Mouse (Mus musculus) midbrain, embryonic 12.5 days (tissue): ENCODE results near the gene Brsk2. TPM values are rescaled to one million over a fixed set of nuclear protein-coding genes. Genes with fewer than 3 reads are reported as not detected.

ENCODE experiments used
- ATAC-seq: fragments of 200-750 bp; cut with Nextera tagmentation; 2 replicates; pipeline ENCODE4 v1.8.0; 2017; ENCODE audit warnings: low read depth, moderate TSS enrichment, moderate library complexity; ENCODE audit not compliant: low FRiP score
- H3K27ac ChIP-seq: fragments of 300-500 bp; sonication (generic); replicated peaks from 2 replicates; pipeline ENCODE4 v1.5.1; 2016; ENCODE audit warnings: mild to moderate bottlenecking
- H3K27me3 ChIP-seq: fragments of 300-500 bp; sonication (generic); 2 replicates; pipeline ENCODE4 v1.6.1; 2016; ENCODE audit warnings: mild to moderate bottlenecking
- H3K36me3 ChIP-seq: fragments of 300-500 bp; sonication (generic); 2 replicates; pipeline ENCODE4 v1.6.1; 2016
- H3K4me1 ChIP-seq: fragments of 300-500 bp; sonication (generic); 2 replicates; pipeline ENCODE4 v1.6.1; 2016
- H3K4me2 ChIP-seq: fragments of 300-500 bp; sonication (generic); replicated peaks from 2 replicates; pipeline ENCODE4 v1.6.1; 2016; ENCODE audit warnings: mild to moderate bottlenecking, moderate library complexity
- H3K4me3 ChIP-seq: fragments of 300-500 bp; sonication (generic); 2 replicates; pipeline ENCODE4 v1.5.1; 2016; ENCODE audit warnings: mild to moderate bottlenecking
- H3K9ac ChIP-seq: fragments of 300-500 bp; sonication (generic); replicated peaks from 2 replicates; pipeline ENCODE4 v1.6.1; 2016; ENCODE audit warnings: mild to moderate bottlenecking, moderate library complexity
- H3K9me3 ChIP-seq: fragments of 300-500 bp; sonication (generic); 2 replicates; pipeline ENCODE4 v1.6.1; 2016; ENCODE audit warnings: mild to moderate bottlenecking
- WGBS: fragments of 180-500 bp; shearing (Covaris S2); methylation state at CpG from one replicate; pipeline ENCODE4 v1.1.7; 2016; 5-methylcytosine and 5-hydroxymethylcytosine counted together
- microRNA-seq: library from miRNA; unstranded; fragments of <30 nt; microRNA quantifications from one replicate; pipeline ENCODE4, GENCODE M21; 2017
- polyA plus RNA-seq: library from polyadenylated mRNA; unstranded; fragments of >200 nt; fragmentation: Nextera tagmentation; extraction: Ambion mirVana; gene quantifications from 2 replicates; pipeline ENCODE4 v1.2.1, GENCODE M21; 2016

The Brsk2 gene
- polyA plus RNA-seq, 1 experiment from 2014 or later = 20.5 TPM

GRCm38 (mm10) chr7:142040756-142041155, 91.2 kb downstream of the Brsk2 start:
- Histone ChIP-seq H3K4me3 (no peak overlapping the region), H3K4me1 (peaks cover 5% of the 10 kb centered on the region; the same call in 1 of the 2 replicates), H3K4me2 (no peak overlapping the region), H3K36me3 (no peaks in the 10 kb centered on the region), H3K9ac (no peak overlapping the region), H3K9me3 (no peaks in the 10 kb centered on the region), H3K27me3 (no peaks in the 10 kb centered on the region), H3K27ac (no peak overlapping the region)
- WGBS = 95% methylated on average over 3 of the region's 3 CpGs
- no peak for ATAC-seq

GRCm38 (mm10) chr7:142045344-142045743, 95.8 kb downstream of the Brsk2 start:
- H3K4me3 ChIP-seq = no peak overlapping the region
- H3K27me3 ChIP-seq = no peaks in the 10 kb centered on the region
- no peak overlapping the region for H3K4me2 ChIP-seq
- ATAC-seq = no peak
- H3K36me3 ChIP-seq = no peaks in the 10 kb centered on the region
- peaks cover 5% of the 10 kb centered on the region; the same call in 1 of the 2 replicates for H3K4me1 ChIP-seq
- WGBS = 28% methylated on average over 2 of the region's 2 CpGs
- no peak overlapping the region for H3K9ac ChIP-seq
- H3K9me3 ChIP-seq = no peaks in the 10 kb centered on the region
- H3K27ac ChIP-seq = no peak overlapping the region

- no peak overlapping the region for H3K9ac ChIP-seq
- H3K4me2 ChIP-seq = no peak overlapping the region
- no peak overlapping the region for H3K4me3 ChIP-seq
- no peaks in the 10 kb centered on the region for H3K9me3 ChIP-seq
- no peak for ATAC-seq
- H3K27ac ChIP-seq = no peak overlapping the region
- peaks cover 5% of the 10 kb centered on the region; the same call in 1 of the 2 replicates for H3K4me1 ChIP-seq
- no peaks in the 10 kb centered on the region for H3K27me3 ChIP-seq
- WGBS = 93% methylated on average over 1 of the region's 1 CpGs
- no peaks in the 10 kb centered on the region for H3K36me3 ChIP-seq
These were observed 96.4 kb downstream of the Brsk2 start for GRCm38 (mm10) chr7:142045932-142046331.

- no peak overlapping the region for H3K4me3 ChIP-seq
- no peak overlapping the region for H3K9ac ChIP-seq
- H3K4me2 ChIP-seq = no peak overlapping the region
These were observed 101.0 kb downstream of the Brsk2 start for GRCm38 (mm10) chr7:142050536-142050935.

More at GRCm38 (mm10) chr7:142050536-142050935, 101.0 kb downstream of the Brsk2 start:
- H3K27me3 ChIP-seq = no peaks in the 10 kb centered on the region
- no peak for ATAC-seq
- H3K36me3 ChIP-seq = peaks cover 3% of the 10 kb centered on the region
- peaks cover under 1% of the 10 kb centered on the region; the same call in 1 of the 2 replicates for H3K4me1 ChIP-seq
- no peak overlapping the region for H3K27ac ChIP-seq
- H3K9me3 ChIP-seq = no peaks in the 10 kb centered on the region

Small RNAs within 50 kb of the gene (microRNA-seq; reads per million reads assigned to microRNA genes)
- 2.1 reads per million for gene Mir3104

Other genes starting within 250 kb of the Brsk2 start
- gene Muc5ac, start 160.8 kb upstream of the Brsk2 start, polyA plus RNA-seq = not detected in 2 replicates
- gene Muc5b, start 110.7 kb upstream of the Brsk2 start, polyA plus RNA-seq = 0.03 and 0.04 TPM in 2 replicates
- gene Tollip, start 31.2 kb upstream of the Brsk2 start, polyA plus RNA-seq = 68.0 and 68.2 TPM in 2 replicates
- gene Mob2, start 111.3 kb downstream of the Brsk2 start, polyA plus RNA-seq = 50.6 and 50.9 TPM in 2 replicates
- gene Dusp8, start 146.1 kb downstream of the Brsk2 start, polyA plus RNA-seq = 41.5 and 44.3 TPM in 2 replicates
- gene Gm45618, start 171.0 kb downstream of the Brsk2 start, polyA plus RNA-seq = not detected in 2 replicates
- not detected in 2 replicates for gene Gm39115, start 186.3 kb downstream of the Brsk2 start, polyA plus RNA-seq
- gene Gm45337, start 194.9 kb downstream of the Brsk2 start, polyA plus RNA-seq = not detected in 2 replicates
- not detected in 2 replicates for gene Gm29735, start 207.4 kb downstream of the Brsk2 start, polyA plus RNA-seq
- gene Gm4553, start 216.0 kb downstream of the Brsk2 start, polyA plus RNA-seq = not detected in 2 replicates
- gene Krtap5-2, start 226.3 kb downstream of the Brsk2 start, polyA plus RNA-seq = not detected in 2 replicates
- gene Gm10153, start 240.6 kb downstream of the Brsk2 start, polyA plus RNA-seq = not detected in 2 replicates